Mouse (Mus musculus): ENCODE data around the gene Efcab6. TPM values are rescaled to one million over a fixed set of nuclear protein-coding genes. Genes with fewer than 3 reads are reported as not detected.

Gene Efcab6
- total RNA-seq, 2 experiments from 2014 or later: not detected

- no peak for ATAC-seq (replicated peaks; ENCODE audit: poor library complexity)
Observed at GRCm38 (mm10) chr15:83884291-83884690, 180.9 kb downstream of the Efcab6 start.

- no peak for ATAC-seq (replicated peaks; ENCODE audit: poor library complexity)
Observed at GRCm38 (mm10) chr15:83883821-83884220, 181.4 kb downstream of the Efcab6 start.

GRCm38 (mm10) chr15:83879845-83880244 lies 185.3 kb downstream of the Efcab6 start:
- no peak for ATAC-seq (replicated peaks; ENCODE audit: poor library complexity)

- ATAC-seq (replicated peaks; ENCODE audit: poor library complexity): no peak
Observed at GRCm38 (mm10) chr15:83877898-83878297, 187.3 kb downstream of the Efcab6 start.

GRCm38 (mm10) chr15:83877155-83877866 lies 187.9 kb downstream of the Efcab6 start:
- ATAC-seq (replicated peaks; ENCODE audit: poor library complexity): no peak

GRCm38 (mm10) chr15:83870936-83871335 lies 194.2 kb downstream of the Efcab6 start:
- no peak for ATAC-seq (replicated peaks; ENCODE audit: poor library complexity)

- ATAC-seq (replicated peaks; ENCODE audit: poor library complexity): no peak
Observed at GRCm38 (mm10) chr15:83865626-83866025, 199.6 kb downstream of the Efcab6 start.

- ATAC-seq (replicated peaks; ENCODE audit: poor library complexity): peak; percentile 48; the same call in 1 of the 2 replicates
Observed at GRCm38 (mm10) chr15:83857129-83857528, 208.1 kb downstream of the Efcab6 start.

- ATAC-seq (replicated peaks; ENCODE audit: poor library complexity): no peak
Observed at GRCm38 (mm10) chr15:83853400-83853811, 211.8 kb downstream of the Efcab6 start.

GRCm38 (mm10) chr15:83848193-83848592 lies 217.0 kb downstream of the Efcab6 start:
- ATAC-seq (replicated peaks; ENCODE audit: poor library complexity): no peak

GRCm38 (mm10) chr15:83847512-83847911 lies 217.7 kb downstream of the Efcab6 start:
- ATAC-seq (replicated peaks; ENCODE audit: poor library complexity): no peak

- ATAC-seq (replicated peaks; ENCODE audit: poor library complexity): no peak
Observed at GRCm38 (mm10) chr15:83846592-83846991, 218.6 kb downstream of the Efcab6 start.

- no peak for ATAC-seq (replicated peaks; ENCODE audit: poor library complexity)
Observed at GRCm38 (mm10) chr15:83845734-83846133, 219.4 kb downstream of the Efcab6 start.

GRCm38 (mm10) chr15:83842915-83843789 lies 222.0 kb downstream of the Efcab6 start:
- no peak for ATAC-seq (replicated peaks; ENCODE audit: poor library complexity)

- no peak for ATAC-seq (replicated peaks; ENCODE audit: poor library complexity)
Observed at GRCm38 (mm10) chr15:83842419-83842818, 222.8 kb downstream of the Efcab6 start.

- ATAC-seq (replicated peaks; ENCODE audit: poor library complexity): no peak
Observed at GRCm38 (mm10) chr15:83840950-83841719, 224.0 kb downstream of the Efcab6 start.

GRCm38 (mm10) chr15:83832265-83832664 lies 232.9 kb downstream of the Efcab6 start:
- ATAC-seq (replicated peaks; ENCODE audit: poor library complexity): no peak

- no peak for ATAC-seq (replicated peaks; ENCODE audit: poor library complexity)
Observed at GRCm38 (mm10) chr15:83829226-83829625, 236.0 kb downstream of the Efcab6 start.

- no peak for ATAC-seq (replicated peaks; ENCODE audit: poor library complexity)
Observed at GRCm38 (mm10) chr15:83828011-83828410, 237.2 kb downstream of the Efcab6 start.
